Mouse (Mus musculus) forebrain, postnatal 0 days (tissue): ENCODE data around the gene Blnk. TPM values are rescaled to one million over a fixed set of nuclear protein-coding genes. Genes with fewer than 3 reads are reported as not detected.
A peak's percentile ranks its signal among the peaks of the same experiment; 100 is the strongest.

Experiments
- ATAC-seq: fragments of 200-750 bp; cut with Nextera tagmentation; 2 replicates; pipeline ENCODE4 v1.8.0; 2017; ENCODE audit warnings: mild to moderate bottlenecking, moderate library complexity
- DNase-seq: peaks from one replicate; pipeline ENCODE4 v3.0.0-alpha.2; 2015
- H3K27ac ChIP-seq: fragments of 300-500 bp; sonication (generic); 2 replicates; pipeline ENCODE4 v1.5.1; 2014; ENCODE audit warnings: low read depth, mild to moderate bottlenecking, antibody characterized with exemption, low read length, moderate library complexity, mixed read lengths
- H3K27me3 ChIP-seq: fragments of 300-500 bp; sonication (generic); 2 replicates; pipeline ENCODE4 v1.6.1; 2014; ENCODE audit warnings: mild to moderate bottlenecking, low read length, mixed read lengths; ENCODE audit not compliant: insufficient read depth
- H3K36me3 ChIP-seq: fragments of 300-500 bp; sonication (generic); 2 replicates; pipeline ENCODE4 v1.6.1; 2014; ENCODE audit warnings: mild to moderate bottlenecking, moderate library complexity; ENCODE audit not compliant: insufficient read depth
- H3K4me1 ChIP-seq: fragments of 300-500 bp; sonication (generic); 2 replicates; pipeline ENCODE4 v1.6.1; 2014; ENCODE audit warnings: antibody characterized with exemption; ENCODE audit not compliant: insufficient read depth
- H3K4me2 ChIP-seq: fragments of 300-500 bp; sonication (generic); 2 replicates; pipeline ENCODE4 v1.6.1; 2014; ENCODE audit warnings: low read depth, mild to moderate bottlenecking, moderate library complexity
- H3K4me3 ChIP-seq: fragments of 300-500 bp; sonication (generic); 2 replicates; pipeline ENCODE4 v1.5.1; 2014; ENCODE audit warnings: low read depth, low read length, mixed read lengths
- H3K9ac ChIP-seq: fragments of 300-500 bp; sonication (generic); 2 replicates; pipeline ENCODE4 v1.6.1; 2014; ENCODE audit warnings: mild to moderate bottlenecking
- H3K9me3 ChIP-seq: fragments of 300-500 bp; sonication (generic); 2 replicates; pipeline ENCODE4 v1.6.1; 2016; ENCODE audit warnings: low read length
- CTCF ChIP-seq: sonication (generic); IDR thresholded peaks from 2 replicates; pipeline ENCODE4 v1.5.1; 2016; ENCODE audit warnings: antibody characterized with exemption, control low read depth, low read depth
- WGBS: fragments of 180-500 bp; shearing (Covaris S2); extraction: QIAGEN DNeasy Blood & Tissue Kit; methylation state at CpG from one replicate; pipeline ENCODE4 v1.1.7; 2014; 5-methylcytosine and 5-hydroxymethylcytosine counted together
- microRNA-seq, 2 experiments: library from miRNA; unstranded; fragments of <30 nt; microRNA quantifications; one replicate each; pipeline ENCODE4; 2016
- polyA plus RNA-seq: library from polyadenylated mRNA; unstranded; fragments of >200 nt; fragmentation: Nextera tagmentation; extraction: Ambion mirVana; gene quantifications from 2 replicates; pipeline ENCODE4 v1.2.1, GENCODE M21; 2015
- total RNA-seq: library from RNA; depleted of rRNA; stranded (reverse); fragments of >200 nt; gene quantifications from 2 replicates; pipeline ENCODE4 v1.2.3, GENCODE M21; 2014; rRNA removed

Gene Blnk
- total and polyA plus RNA-seq, 2 experiments from 2014 or later = 1.1 to 1.8 TPM

DNA sequence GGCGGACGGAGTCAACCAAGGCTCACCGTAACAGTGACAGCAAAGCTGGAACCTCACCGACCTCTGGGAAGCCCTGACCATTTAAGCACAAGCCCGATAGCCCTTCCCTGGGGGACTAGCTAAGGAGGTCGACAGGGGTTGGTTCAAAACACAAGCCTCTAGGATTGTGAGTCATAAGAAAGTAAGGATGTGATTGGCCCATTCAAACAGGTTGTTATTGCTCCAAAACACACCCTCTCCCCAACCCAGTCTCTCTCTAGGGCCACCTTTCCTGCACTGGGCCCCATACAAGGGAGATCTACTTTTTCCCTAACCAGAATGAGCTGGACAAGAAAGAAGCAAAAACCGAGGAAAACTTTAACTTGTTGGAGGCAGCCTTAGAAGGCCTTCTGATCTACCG lies 59.0 kb downstream of the Blnk start:
- H3K27ac ChIP-seq = no peak overlapping the region
- H3K9ac ChIP-seq = no peak overlapping the region
- H3K4me3 ChIP-seq = no peak overlapping the region
- H3K4me1 ChIP-seq = no peaks in the 10 kb centered on the region
- 0 out of 2 replicates have a peak, but pooled peaks cover 4% of the 10 kb centered on the region for H3K9me3 ChIP-seq
- H3K36me3 ChIP-seq = no peaks in the 10 kb centered on the region
- ATAC-seq (no peak), DNase-seq (no peak)
- 42% methylated on average over 8 of the region's 8 CpGs for WGBS
- H3K27me3 ChIP-seq = no peaks in the 10 kb centered on the region
- H3K4me2 ChIP-seq = no peak overlapping the region
- no peak for TF ChIP-seq CTCF

DNA sequence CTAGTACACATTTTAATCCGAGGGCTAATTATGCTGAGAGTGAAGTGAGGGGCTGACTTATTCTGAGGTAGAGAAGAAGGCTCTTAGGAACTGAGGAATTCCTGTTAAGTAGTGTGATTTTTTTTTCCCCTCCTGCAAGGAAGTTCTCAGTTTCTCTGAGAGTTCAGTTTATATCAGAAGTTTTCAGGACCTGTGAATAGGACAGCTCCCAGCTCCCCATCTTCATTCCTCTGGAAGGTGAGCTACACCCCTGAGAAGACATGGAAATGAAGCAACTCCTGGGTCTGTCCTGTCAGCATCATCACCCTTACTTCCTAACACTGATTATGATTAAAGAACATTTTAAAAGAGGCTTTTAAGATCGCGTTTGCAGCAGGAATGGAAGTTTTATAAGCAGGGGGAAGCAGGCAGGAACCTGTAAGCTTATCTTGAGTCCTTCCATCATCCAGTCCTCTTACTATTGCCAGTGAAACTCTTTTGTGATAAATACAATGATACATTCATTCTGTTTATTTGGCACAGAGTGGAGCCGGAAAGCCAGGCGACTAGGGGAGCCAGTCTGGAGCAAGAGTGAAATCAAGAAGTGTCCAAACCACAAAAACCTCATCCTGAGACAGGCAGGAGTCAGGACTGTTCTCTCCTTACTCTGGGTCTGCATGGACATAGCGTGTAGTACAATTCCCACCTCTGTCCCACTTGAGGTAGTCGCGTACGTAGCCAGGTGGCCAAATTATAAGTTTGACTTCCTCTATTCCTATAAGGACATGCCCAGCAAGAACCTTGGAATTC lies 62.6 kb downstream of the Blnk start:
- WGBS = 67% methylated on average over 9 of the region's 9 CpGs
- no peak for TF ChIP-seq CTCF

DNA sequence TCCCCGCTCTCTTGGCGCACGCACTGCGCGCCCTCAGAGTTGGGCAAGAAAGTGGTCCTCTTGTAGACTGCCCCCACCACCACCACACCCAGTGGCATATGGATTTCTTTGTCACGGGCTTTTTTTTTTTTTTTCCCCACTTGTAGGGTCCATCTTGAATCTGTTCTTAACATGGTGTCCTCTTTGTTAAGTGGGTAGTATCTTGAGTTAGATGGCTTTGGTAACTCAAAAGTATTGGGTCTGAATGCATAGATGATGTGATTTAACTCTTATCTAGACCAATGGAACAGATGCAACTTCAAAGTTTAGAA lies 99.0 kb downstream of the Blnk start:
- 2% methylated on average over 6 of the region's 6 CpGs for WGBS
- Histone ChIP-seq H3K4me3 (peak overlapping the region; percentile 79), H3K4me1 (no peaks in the 10 kb centered on the region), H3K36me3 (no peaks in the 10 kb centered on the region), H3K27ac (peak overlapping the region; percentile 94), H3K9ac (peak overlapping the region; percentile 73), H3K9me3 (no peaks in the 10 kb centered on the region), H3K27me3 (peaks cover 15% of the 10 kb centered on the region), H3K4me2 (peak overlapping the region; percentile 70)
- no peak for TF ChIP-seq CTCF
- ATAC-seq = no peak
- DNase-seq = no peak

More for the DNA sequence above, 62.6 kb downstream of the Blnk start:
- Histone ChIP-seq H3K27ac (no peak overlapping the region), H3K9me3 (no peaks in the 10 kb centered on the region), H3K4me3 (no peak overlapping the region), H3K27me3 (no peaks in the 10 kb centered on the region), H3K4me1 (no peaks in the 10 kb centered on the region), H3K4me2 (no peak overlapping the region), H3K9ac (no peak overlapping the region), H3K36me3 (no peaks in the 10 kb centered on the region)
- no peak for ATAC-seq
- no peak for DNase-seq

DNA sequence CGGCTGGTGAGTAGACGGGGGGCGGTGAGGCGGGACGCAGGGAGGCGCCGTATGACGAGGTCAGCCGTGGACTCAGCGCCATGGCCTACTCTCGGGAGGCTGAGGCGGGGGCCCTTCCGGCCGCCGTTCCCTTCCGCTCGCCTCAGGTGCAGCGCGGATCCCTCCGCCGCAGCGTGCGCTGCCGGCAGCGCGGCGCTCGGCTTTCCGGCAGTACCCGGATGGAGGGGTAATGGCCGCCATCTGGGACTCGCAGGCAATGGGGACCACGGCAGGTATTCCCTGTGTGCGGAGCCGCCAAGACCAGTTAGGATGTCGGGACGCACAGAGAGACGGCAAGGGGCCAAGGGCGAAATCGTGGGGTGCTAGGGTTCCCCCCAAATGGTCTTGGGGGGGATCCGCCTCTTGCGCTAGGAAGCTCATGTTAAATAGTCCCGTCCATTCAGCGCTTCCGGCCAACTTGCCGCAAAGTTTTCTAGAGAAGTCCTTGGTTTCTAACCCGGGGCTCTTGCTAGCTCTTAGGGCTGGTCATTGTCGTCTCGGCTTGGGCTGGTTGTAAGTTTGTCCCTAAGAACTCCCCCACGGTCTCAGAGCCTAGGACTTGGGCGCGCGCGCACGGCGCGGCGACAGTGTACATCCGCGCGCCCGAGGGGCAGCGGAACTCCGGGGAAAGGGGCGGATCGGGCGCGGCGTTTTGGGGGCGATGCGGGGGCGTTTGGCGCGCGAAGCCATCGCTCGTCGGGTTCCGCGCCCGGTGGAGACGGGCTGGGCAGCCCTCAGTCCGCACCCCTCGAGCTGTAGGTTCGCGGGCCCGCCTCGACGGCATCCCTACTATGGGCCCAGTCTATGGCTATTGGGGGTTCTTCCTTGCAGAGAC lies 99.6 kb downstream of the Blnk start, which contains the start of gene Zfp518a:
Gene Zfp518a, plus strand, starts transcription at position 187 of the 874 bp plus-strand sequence.
- Histone ChIP-seq H3K9ac (peak within 1 kb of the TSS; percentile 73), H3K4me2 (peak within 1 kb of the TSS; percentile 70), H3K4me1 (no peaks in the 10 kb centered on the region), H3K27ac (peak within 1 kb of the TSS; percentile 94), H3K27me3 (peaks cover 19% of the 10 kb centered on the region), H3K9me3 (no peaks in the 10 kb centered on the region), H3K36me3 (no peaks in the 10 kb centered on the region), H3K4me3 (peak within 1 kb of the TSS; percentile 79)
- ATAC-seq (peak; percentile 95), DNase-seq (peak; percentile 98)
- whole genome bisulfite sequencing = 2% methylated on average over 89 of the region's 89 CpGs
- no peak for TF ChIP-seq CTCF

DNA sequence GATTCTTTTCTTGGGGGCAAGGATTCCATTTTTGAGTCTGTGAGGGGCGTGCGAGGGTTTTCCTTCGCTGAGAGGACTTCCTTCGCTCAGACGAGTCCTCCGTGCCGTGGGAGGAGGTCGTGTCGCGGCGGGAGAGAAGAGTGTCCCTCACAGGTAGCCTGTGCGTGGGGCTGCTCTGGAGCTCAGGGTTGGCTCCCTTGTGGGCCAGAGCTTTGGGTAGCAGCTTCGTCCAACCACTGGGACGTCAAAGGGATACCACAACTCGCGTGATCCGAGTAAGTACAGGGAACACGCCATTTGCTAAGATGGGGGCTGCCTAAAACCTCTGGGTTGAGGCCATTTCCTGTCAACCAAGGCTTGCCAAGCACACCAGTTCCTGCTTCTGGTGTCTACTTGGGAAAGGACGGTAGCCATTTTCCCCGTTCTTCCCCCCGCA lies 100.2 kb downstream of the Blnk start:
- H3K27ac ChIP-seq = peak overlapping the region; percentile 94
- ATAC-seq (no peak; the same call in 1 of the 2 replicates), DNase-seq (no peak)
- no peak for TF ChIP-seq CTCF
- H3K27me3 ChIP-seq = peaks cover 23% of the 10 kb centered on the region
- H3K4me3 ChIP-seq = peak overlapping the region; percentile 79
- WGBS = 52% methylated on average over 20 of the region's 21 CpGs
- H3K4me1 ChIP-seq = no peaks in the 10 kb centered on the region
- no peaks in the 10 kb centered on the region for H3K9me3 ChIP-seq
- peak overlapping the region; percentile 73 for H3K9ac ChIP-seq
- H3K36me3 ChIP-seq = no peaks in the 10 kb centered on the region
- peak overlapping the region; percentile 70 for H3K4me2 ChIP-seq

DNA sequence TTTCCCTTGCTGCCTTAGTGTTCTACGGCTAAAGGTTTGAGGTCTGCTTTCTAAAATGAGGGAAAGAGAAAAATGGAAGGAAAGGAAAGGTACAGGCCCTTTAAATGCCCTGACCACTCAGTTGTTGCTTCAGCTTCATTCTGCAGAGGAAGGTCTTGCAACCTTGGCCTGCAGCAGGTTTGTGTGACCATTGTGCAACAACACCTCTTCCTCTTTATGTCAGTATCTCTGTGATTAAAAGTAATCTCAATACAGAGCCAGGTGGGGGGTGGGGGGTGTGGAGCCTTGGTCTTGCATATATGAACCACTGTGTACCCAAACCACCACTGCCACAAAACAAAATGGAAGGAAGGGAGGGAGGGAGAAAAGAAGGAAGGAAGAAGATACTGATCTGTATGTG lies 105.4 kb downstream of the Blnk start:
- Histone ChIP-seq H3K9me3 (no peaks in the 10 kb centered on the region), H3K36me3 (no peaks in the 10 kb centered on the region), H3K4me1 (no peaks in the 10 kb centered on the region), H3K27ac (no peak overlapping the region), H3K27me3 (peaks cover 61% of the 10 kb centered on the region), H3K9ac (no peak overlapping the region), H3K4me2 (no peak overlapping the region), H3K4me3 (no peak overlapping the region)
- TF ChIP-seq CTCF = no peak
- ATAC-seq (no peak), DNase-seq (no peak)
- 94% methylated on average over 1 of the region's 1 CpGs for WGBS

DNA sequence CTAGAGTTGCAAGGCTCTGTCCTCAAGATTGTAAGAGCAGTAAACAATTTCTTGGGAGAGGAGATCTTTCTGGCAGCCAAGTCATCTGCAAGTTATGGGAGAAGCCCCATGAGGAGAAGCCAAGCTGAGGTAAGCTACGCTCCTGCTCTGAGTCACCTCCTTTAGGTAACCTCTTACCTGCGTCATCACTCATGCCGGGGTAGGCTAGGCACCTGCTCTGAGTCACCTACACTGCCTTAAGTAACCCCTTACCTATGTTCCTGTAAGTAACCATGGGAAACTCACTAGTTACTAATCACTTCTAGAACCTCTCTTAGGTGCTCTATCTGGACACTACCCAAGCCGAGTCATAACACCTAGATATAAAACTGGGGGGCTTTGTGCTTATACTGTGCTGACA lies 112.6 kb downstream of the Blnk start:
- Histone ChIP-seq H3K4me1 (no peaks in the 10 kb centered on the region), H3K4me2 (no peak overlapping the region), H3K9ac (no peak overlapping the region), H3K36me3 (no peaks in the 10 kb centered on the region), H3K4me3 (no peak overlapping the region), H3K27ac (no peak overlapping the region), H3K9me3 (no peaks in the 10 kb centered on the region), H3K27me3 (peaks cover 57% of the 10 kb centered on the region)
- ATAC-seq (no peak), DNase-seq (no peak)
- WGBS = 88% methylated on average over 4 of the region's 4 CpGs
- TF ChIP-seq CTCF = no peak

Small RNA genes within 50 kb of the gene (microRNA-seq; reads per million reads assigned to microRNA genes)
- gene Mir8092 = 0 to 0.12 reads per million in 2 experiments

Other genes with a start within 250 kb of the Blnk start
- gene Cc2d2b, start 245.8 kb downstream of the Blnk start, total RNA-seq = 0.24 and 1.7 TPM in 2 replicates
- 0.28 and 0.38 TPM in 2 replicates for gene Cc2d2b, start 245.8 kb downstream of the Blnk start, polyA plus RNA-seq
- gene Ccnj, start 163.3 kb downstream of the Blnk start, total RNA-seq = 10.5 and 12.1 TPM in 2 replicates
- gene Ccnj, start 163.3 kb downstream of the Blnk start, polyA plus RNA-seq = 8.7 and 9.2 TPM in 2 replicates
- 13.2 and 18.4 TPM in 2 replicates for gene Zfp518a, start 99.8 kb downstream of the Blnk start, total RNA-seq
- 1.5 and 2.3 TPM in 2 replicates for gene Zfp518a, start 99.8 kb downstream of the Blnk start, polyA plus RNA-seq
- gene Dntt, start 34.7 kb upstream of the Blnk start, total RNA-seq = 0.10 and 0.23 TPM in 2 replicates
- 0.14 and 0.23 TPM in 2 replicates for gene Dntt, start 34.7 kb upstream of the Blnk start, polyA plus RNA-seq
- not detected in 2 replicates for gene Opalin, start 82.6 kb upstream of the Blnk start, total RNA-seq
- not detected in 2 replicates for gene Opalin, start 82.6 kb upstream of the Blnk start, polyA plus RNA-seq
- gene Tll2, start 212.3 kb upstream of the Blnk start, total RNA-seq = 0.62 and 1.00 TPM in 2 replicates
- gene Tll2, start 212.3 kb upstream of the Blnk start, polyA plus RNA-seq = 0.26 and 0.33 TPM in 2 replicates